Mouse (Mus musculus): ENCODE data around the gene Hmox2. TPM values are rescaled to one million over a fixed set of nuclear protein-coding genes. Genes with fewer than 3 reads are reported as not detected.
A peak's percentile ranks its signal among the peaks of the same experiment; 100 is the strongest.
"Not testable (repeated sequence)": the region's sequence is repeated elsewhere in the genome, so short reads cannot be mapped to it uniquely, and the experiment has no call there.

Hmox2 gene
- polyA plus RNA-seq (2012; rRNA removed) = 21.3 and 32.1 TPM in 2 replicates

DNA sequence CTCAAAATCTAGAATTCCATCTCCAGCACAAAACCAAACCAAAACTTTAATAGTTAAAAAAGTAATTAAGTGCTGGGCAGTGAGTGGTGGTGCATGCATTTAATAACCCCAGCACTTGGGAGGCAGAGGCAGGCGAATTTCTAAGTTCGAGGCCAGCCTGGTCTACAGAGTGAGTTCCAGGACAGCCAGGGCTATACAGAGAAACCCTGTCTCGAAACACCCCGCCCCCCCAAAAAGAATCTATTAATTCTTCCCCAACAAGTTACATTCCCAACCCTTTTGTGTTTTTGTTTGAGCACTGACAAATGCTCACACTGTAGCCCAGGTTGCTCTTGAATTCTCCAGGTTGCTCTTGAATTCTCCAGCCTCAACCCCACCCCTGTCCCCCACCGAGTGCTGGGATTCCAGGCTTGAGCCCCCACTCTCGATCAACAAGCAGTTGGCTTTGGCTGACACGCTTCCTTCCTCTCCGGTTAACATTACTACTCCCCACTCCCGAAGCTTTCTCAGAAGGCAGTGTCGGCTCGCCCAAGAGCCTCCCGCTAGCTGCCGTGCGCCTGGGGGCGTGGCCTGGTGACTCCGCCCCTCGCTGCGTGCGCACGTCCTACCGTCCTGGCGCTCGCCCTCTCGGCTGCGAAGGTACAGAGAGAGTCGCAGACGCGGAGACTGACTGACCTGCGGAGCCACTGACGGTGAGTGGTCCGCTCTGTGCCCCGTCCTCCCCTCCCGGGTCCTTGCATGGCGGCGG, at the start of gene Hmox2:
TSS of gene Hmox2 (plus strand) at position 582 of the 748 bp plus-strand sequence.
- no peak for TF ChIP-seq CTCF (IDR thresholded peaks at IDR 0.05; ENCODE audit: insufficient read depth, low read length)
- peak; percentile 97 for TF ChIP-seq POLR2A (IDR thresholded peaks at IDR 0.05; ENCODE audit: borderline replicate concordance, extremely low read depth, low read depth, low read length)
- peak within 1 kb of the TSS; percentile 83 for H3K4me3 ChIP-seq (replicated peaks; ENCODE audit: extremely low read depth, low read depth, low read length)
- peaks cover 7% of the 10 kb centered on the region for H3K4me1 ChIP-seq (ENCODE audit: control insufficient read depth, insufficient read depth, low read length)
- 5% methylated on average over 35 of the region's 35 CpGs for WGBS
- peak; percentile 98 for DNase-seq

DNA sequence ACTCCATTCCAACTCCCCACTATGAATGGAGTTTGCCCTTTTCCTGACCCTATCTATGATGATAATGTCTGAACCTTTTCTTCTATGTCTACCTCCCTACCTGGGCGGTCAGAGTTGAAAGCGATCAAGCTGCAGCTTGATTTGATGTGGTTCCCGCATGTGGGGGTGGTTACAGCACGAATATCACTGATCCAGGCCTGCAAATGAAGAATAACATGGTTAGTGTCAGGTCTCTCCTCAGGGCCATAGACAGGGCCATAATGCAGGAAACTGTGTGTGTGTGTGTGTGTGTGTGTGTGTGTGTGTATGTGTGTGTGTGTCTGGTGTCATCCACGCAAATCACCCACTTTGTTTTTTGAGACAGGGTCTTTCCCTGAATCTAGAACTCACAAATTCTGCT, 49.3 kb upstream of the Hmox2 start:
- DNase-seq = no peak
- Histone ChIP-seq H3K4me3 (replicated peaks; ENCODE audit: extremely low read depth, low read depth, low read length) (no peak overlapping the region), H3K4me1 (ENCODE audit: control insufficient read depth, insufficient read depth, low read length) (peaks cover 4% of the 10 kb centered on the region)
- WGBS = 92% methylated on average over 5 of the region's 5 CpGs
- no peak for TF ChIP-seq CTCF (IDR thresholded peaks at IDR 0.05; ENCODE audit: insufficient read depth, low read length)

DNA sequence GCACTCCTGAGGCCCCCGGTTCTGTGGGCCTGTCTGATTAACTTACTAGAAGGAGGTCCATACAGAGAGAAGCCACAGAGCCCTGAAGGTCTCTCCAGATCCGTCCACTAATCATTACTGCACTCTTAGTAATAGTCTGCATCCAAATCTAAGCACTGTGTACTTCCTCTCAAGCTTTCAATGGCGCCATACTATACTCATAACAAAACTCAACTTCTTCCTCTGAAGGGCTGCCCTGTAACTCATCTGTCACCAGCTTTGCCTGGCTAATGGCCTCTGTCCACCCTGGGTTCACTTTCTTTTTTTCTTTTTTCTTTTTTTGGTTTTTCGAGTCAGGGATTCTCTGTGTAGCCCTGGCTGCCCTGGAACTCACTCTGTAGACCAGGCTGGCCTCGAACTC, 48.1 kb upstream of the Hmox2 start:
- 67% methylated on average over 5 of the region's 5 CpGs for WGBS
- peaks cover 4% of the 10 kb centered on the region for H3K4me1 ChIP-seq (ENCODE audit: control insufficient read depth, insufficient read depth, low read length)
- no peak overlapping the region for H3K4me3 ChIP-seq (replicated peaks; ENCODE audit: extremely low read depth, low read depth, low read length)
- DNase-seq = no peak
- no peak for TF ChIP-seq CTCF (IDR thresholded peaks at IDR 0.05; ENCODE audit: insufficient read depth, low read length)
- no peak for TF ChIP-seq POLR2A (IDR thresholded peaks at IDR 0.05; ENCODE audit: borderline replicate concordance, extremely low read depth, low read depth, low read length)

GRCm38 (mm10) chr16:4679121-4680018, 46.8 kb upstream of the Hmox2 start, which contains the start of gene Coro7:
Gene Coro7, minus strand, starts transcription at chr16:4679777.
- peak within 1 kb of the TSS; percentile 92 for H3K4me3 ChIP-seq (replicated peaks; ENCODE audit: extremely low read depth, low read depth, low read length)
- under 1% methylated on average over 47 of the region's 47 CpGs for WGBS
- peak; percentile 74; the same call in 1 of the 2 replicates for TF ChIP-seq POLR2A (IDR thresholded peaks at IDR 0.05; ENCODE audit: borderline replicate concordance, extremely low read depth, low read depth, low read length)
- TF ChIP-seq CTCF (IDR thresholded peaks at IDR 0.05; ENCODE audit: insufficient read depth, low read length) = no peak
- peaks cover 5% of the 10 kb centered on the region for H3K4me1 ChIP-seq (ENCODE audit: control insufficient read depth, insufficient read depth, low read length)
- peak; percentile 85 for DNase-seq

- DNase-seq; H3K4me1 ChIP-seq (ENCODE audit: control insufficient read depth, insufficient read depth, low read length); H3K4me3 ChIP-seq (replicated peaks; ENCODE audit: extremely low read depth, low read depth, low read length): not testable (repeated sequence)
- 75% methylated on average over 3 of the region's 3 CpGs for WGBS
These were observed 45.2 kb upstream of the Hmox2 start for GRCm38 (mm10) chr16:4680922-4681455.

GRCm38 (mm10) chr16:4682628-4683179, 43.5 kb upstream of the Hmox2 start:
- TF ChIP-seq POLR2A (IDR thresholded peaks at IDR 0.05; ENCODE audit: borderline replicate concordance, extremely low read depth, low read depth, low read length) = no peak
- TF ChIP-seq CTCF (IDR thresholded peaks at IDR 0.05; ENCODE audit: insufficient read depth, low read length) = no peak
- DNase-seq = no peak

DNA sequence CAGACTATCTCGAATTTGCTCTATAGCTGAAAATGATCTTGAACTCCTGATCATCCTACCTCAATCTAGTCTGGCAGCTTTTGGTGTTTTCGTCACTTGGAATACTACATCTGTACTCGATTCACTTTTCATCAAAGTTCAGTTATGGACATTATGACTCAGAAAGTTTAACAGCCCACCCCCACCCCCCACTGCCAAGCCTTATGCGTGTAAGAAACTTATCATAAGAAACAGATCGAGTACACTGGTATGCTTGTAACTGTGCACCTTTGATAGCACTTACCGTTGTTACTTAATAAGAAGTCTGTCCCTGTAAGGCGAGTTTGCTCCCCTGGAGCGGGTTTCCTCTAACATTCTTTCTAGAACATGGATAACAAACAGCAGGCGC, 43.0 kb upstream of the Hmox2 start:
- TF ChIP-seq CTCF (IDR thresholded peaks at IDR 0.05; ENCODE audit: insufficient read depth, low read length) = no peak
- TF ChIP-seq POLR2A (IDR thresholded peaks at IDR 0.05; ENCODE audit: borderline replicate concordance, extremely low read depth, low read depth, low read length) = no peak
- WGBS = 21% methylated on average over 9 of the region's 9 CpGs
- Histone ChIP-seq H3K4me3 (replicated peaks; ENCODE audit: extremely low read depth, low read depth, low read length) (peak overlapping the region; percentile 68), H3K4me1 (ENCODE audit: control insufficient read depth, insufficient read depth, low read length) (peaks cover 8% of the 10 kb centered on the region)
- DNase-seq = no peak

More at GRCm38 (mm10) chr16:4682628-4683179, 43.5 kb upstream of the Hmox2 start:
- H3K4me1 ChIP-seq (ENCODE audit: control insufficient read depth, insufficient read depth, low read length) = peaks cover 8% of the 10 kb centered on the region
- H3K4me3 ChIP-seq (replicated peaks; ENCODE audit: extremely low read depth, low read depth, low read length) = no peak overlapping the region
- WGBS = 77% methylated on average over 4 of the region's 4 CpGs

- DNase-seq = peak; percentile 95
- TF ChIP-seq CTCF (IDR thresholded peaks at IDR 0.05; ENCODE audit: insufficient read depth, low read length) (no peak), POLR2A (IDR thresholded peaks at IDR 0.05; ENCODE audit: borderline replicate concordance, extremely low read depth, low read depth, low read length) (peak; percentile 92)
- Histone ChIP-seq H3K4me1 (ENCODE audit: control insufficient read depth, insufficient read depth, low read length) (peaks cover 7% of the 10 kb centered on the region), H3K4me3 (replicated peaks; ENCODE audit: extremely low read depth, low read depth, low read length) (peak overlapping the region; percentile 68)
- under 1% methylated on average over 54 of the region's 54 CpGs for WGBS
These were observed 42.3 kb upstream of the Hmox2 start for GRCm38 (mm10) chr16:4683581-4684456.

DNA sequence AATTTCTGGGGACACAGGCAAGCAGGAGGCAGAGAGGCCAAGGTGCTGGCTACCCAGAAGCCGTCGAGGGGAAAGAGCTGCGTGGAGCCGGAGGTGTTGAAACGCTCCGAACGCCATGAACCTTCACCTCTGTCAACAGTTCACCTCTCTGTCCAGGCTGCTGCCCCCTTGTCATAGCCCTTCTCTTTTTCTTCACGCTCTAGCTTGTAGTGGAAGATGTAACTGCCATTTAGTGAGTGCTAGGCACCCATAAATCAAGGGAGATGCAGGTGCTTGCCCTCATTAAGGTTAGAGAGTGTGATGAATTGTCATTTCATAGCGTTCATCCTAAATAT, 41.7 kb upstream of the Hmox2 start:
- TF ChIP-seq POLR2A (IDR thresholded peaks at IDR 0.05; ENCODE audit: borderline replicate concordance, extremely low read depth, low read depth, low read length) (no peak), CTCF (IDR thresholded peaks at IDR 0.05; ENCODE audit: insufficient read depth, low read length) (no peak)
- 3% methylated on average over 9 of the region's 9 CpGs for WGBS
- DNase-seq = no peak
- Histone ChIP-seq H3K4me1 (ENCODE audit: control insufficient read depth, insufficient read depth, low read length) (peaks cover 4% of the 10 kb centered on the region), H3K4me3 (replicated peaks; ENCODE audit: extremely low read depth, low read depth, low read length) (peak overlapping the region; percentile 68)

- H3K4me3 ChIP-seq (replicated peaks; ENCODE audit: extremely low read depth, low read depth, low read length); DNase-seq: not testable (repeated sequence)
- WGBS = 98% methylated on average over 4 of the region's 4 CpGs
These were observed 36.8 kb upstream of the Hmox2 start for GRCm38 (mm10) chr16:4689371-4689770.

More at GRCm38 (mm10) chr16:4689371-4689770, 36.8 kb upstream of the Hmox2 start:
- not testable (repeated sequence) for H3K4me1 ChIP-seq (ENCODE audit: control insufficient read depth, insufficient read depth, low read length)

Measured in lung, adult 2 months (tissue).